Mouse (Mus musculus) yolk sac, embryonic 10.5 days (tissue): ENCODE data around the gene Spryd4.
A peak's percentile ranks its signal among the peaks of the same experiment; 100 is the strongest.
"Not testable (repeated sequence)": the region's sequence is repeated elsewhere in the genome, so short reads cannot be mapped to it uniquely, and the experiment has no call there.

Experiments used
- DNase-seq: peaks from one replicate; pipeline ENCODE4 v3.0.0-alpha.2; 2017; ENCODE audit warnings: low spot score

Gene Spryd4

GRCm38 (mm10) chr10:128187181-128187605 lies 24.4 kb downstream of the Spryd4 start:
- DNase-seq = no peak

GRCm38 (mm10) chr10:128185959-128186358 lies 25.6 kb downstream of the Spryd4 start:
- DNase-seq = peak; percentile 82

GRCm38 (mm10) chr10:128185277-128185940 lies 26.2 kb downstream of the Spryd4 start:
- DNase-seq = no peak

GRCm38 (mm10) chr10:128184296-128184695 lies 27.3 kb downstream of the Spryd4 start:
- DNase-seq = no peak

GRCm38 (mm10) chr10:128179989-128180388 lies 31.6 kb downstream of the Spryd4 start, which contains the start of gene Rbms2:
Rbms2 (minus strand) TSS chr10:128180297.
- peak; percentile 19 for DNase-seq

GRCm38 (mm10) chr10:128177316-128177715 lies 34.3 kb downstream of the Spryd4 start:
- DNase-seq = no peak

- peak; percentile 88 for DNase-seq
These were observed 35.4 kb downstream of the Spryd4 start for GRCm38 (mm10) chr10:128175996-128176755.

GRCm38 (mm10) chr10:128175302-128175701 lies 36.3 kb downstream of the Spryd4 start:
- no peak for DNase-seq

- DNase-seq = not testable (repeated sequence)
These were observed 40.3 kb downstream of the Spryd4 start for GRCm38 (mm10) chr10:128171348-128171747.

- DNase-seq = no peak
These were observed 44.5 kb downstream of the Spryd4 start for GRCm38 (mm10) chr10:128167091-128167490.

GRCm38 (mm10) chr10:128165726-128166125 lies 45.9 kb downstream of the Spryd4 start:
- DNase-seq = not testable (repeated sequence)
